Mouse (Mus musculus): ENCODE results near the gene Timeless.
"Not testable (repeated sequence)": the region's sequence is repeated elsewhere in the genome, so short reads cannot be mapped to it uniquely, and the experiment has no call there.

Timeless gene

DNA sequence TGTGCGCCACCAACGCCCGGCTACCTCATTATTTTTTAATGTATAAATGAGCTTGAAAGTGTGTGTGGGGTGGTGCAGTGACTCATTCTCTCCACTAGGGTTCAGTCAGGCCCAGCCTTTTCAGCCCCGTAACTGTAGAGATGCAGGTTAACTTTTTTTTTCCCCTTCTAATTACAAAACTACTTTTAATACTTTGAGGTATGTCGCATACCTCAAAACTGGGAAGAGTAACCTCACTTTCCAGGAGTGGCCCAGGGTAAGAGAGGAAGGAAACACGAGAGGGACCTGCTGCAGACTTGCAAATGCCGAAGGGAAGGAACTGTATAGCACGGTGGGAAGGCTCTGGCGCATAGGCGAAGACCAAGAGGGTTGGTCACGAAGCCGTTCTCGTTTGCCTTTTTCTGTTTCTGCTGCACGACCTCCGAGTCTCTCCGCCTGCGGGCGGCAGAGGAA lies 19.0 kb upstream of the Timeless start:
- peak; percentile 88 for DNase-seq (ENCODE audit: low read depth)

DNA sequence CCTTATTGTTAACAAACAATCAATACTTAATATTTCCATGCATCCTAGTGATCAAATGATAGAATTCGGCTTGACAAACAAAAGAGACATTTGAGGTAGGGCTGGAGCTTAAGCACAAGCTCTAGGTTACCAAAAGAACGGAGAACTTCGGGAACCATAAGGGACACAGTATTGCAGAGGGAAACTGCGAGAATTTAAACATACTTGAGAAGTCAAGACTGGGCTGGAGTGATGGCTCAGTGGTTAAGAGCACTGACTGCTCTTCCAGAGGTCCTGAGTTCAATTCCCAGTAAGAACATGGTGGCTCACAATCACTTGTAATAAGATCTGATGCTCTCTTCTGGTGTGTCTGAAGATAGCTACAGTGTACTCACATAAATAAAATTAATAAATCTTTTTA lies 17.8 kb upstream of the Timeless start:
- not testable (repeated sequence) for DNase-seq (ENCODE audit: low read depth)

DNA sequence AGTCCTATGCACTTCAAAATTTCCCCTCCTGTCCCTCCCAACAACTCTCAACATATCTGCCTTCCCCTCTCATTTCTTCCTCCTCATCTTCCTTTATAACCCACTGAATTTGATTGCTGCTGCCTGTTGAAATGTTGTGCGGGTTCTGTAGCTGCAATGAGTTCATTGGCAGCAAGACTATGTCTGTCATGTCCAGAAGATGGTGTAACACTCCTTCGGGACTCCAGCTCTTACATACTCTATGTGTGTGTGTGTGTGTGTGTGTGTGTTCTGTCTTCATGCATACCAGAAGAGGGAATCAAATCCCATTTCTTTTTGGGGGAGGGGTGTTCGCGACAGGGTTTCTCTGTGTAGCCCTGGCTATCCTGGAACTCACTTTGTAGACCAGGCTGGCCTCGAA lies 16.9 kb upstream of the Timeless start:
- no peak for DNase-seq (ENCODE audit: low read depth)

GRCm38 (mm10) chr10:128218387-128219117 lies 13.3 kb upstream of the Timeless start:
- no peak for DNase-seq (ENCODE audit: low read depth)

GRCm38 (mm10) chr10:128221533-128222286 lies 10.2 kb upstream of the Timeless start:
- peak; percentile 61 for DNase-seq (ENCODE audit: low read depth)

- DNase-seq (ENCODE audit: low read depth), result no peak
These were observed 6.8 kb upstream of the Timeless start for GRCm38 (mm10) chr10:128225064-128225463.

DNA sequence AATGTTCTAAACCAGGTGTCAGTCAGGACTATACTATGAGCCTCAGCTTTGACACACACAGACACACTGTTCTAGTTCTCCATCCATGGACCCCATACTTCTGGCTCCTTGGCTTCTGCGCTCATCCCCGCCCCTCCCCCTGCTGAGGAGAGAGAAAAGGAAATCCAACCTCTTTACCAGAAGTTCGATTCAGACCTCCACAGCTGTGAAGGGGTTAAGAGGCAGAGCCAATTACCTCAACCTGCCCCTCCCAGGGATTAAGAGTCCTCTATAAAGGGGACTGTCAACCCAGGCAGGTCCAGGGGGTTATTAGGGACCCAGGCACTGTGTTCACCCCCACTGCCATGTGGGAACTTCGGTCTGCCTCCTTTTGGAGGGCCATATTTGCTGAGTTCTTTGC lies 6.3 kb upstream of the Timeless start, which contains the start of gene Mip:
Gene Mip (plus strand): TSS at position 301 of the 400 bp plus-strand sequence.
- no peak for DNase-seq (ENCODE audit: low read depth)

DNA sequence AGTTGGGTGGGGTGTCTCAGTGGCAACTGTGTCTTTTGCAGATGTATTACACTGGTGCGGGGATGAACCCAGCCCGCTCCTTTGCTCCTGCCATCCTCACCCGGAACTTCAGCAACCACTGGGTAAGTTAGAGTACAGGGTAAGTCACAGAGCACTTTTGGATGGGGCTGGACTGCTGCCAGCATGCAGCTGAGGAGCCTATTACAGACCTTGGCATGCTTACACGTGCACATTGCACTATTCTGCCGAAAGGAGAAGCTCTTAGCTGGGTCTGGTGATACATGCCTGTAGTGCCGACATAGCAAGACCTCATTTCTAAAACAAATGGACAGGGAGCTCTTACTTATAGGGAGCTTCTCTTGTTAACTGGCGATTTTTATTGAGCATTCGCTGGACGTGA lies 4.3 kb upstream of the Timeless start:
- DNase-seq (ENCODE audit: low read depth), result no peak

- no peak for DNase-seq (ENCODE audit: low read depth)
These were observed 3.9 kb upstream of the Timeless start for GRCm38 (mm10) chr10:128228009-128228408.

DNA sequence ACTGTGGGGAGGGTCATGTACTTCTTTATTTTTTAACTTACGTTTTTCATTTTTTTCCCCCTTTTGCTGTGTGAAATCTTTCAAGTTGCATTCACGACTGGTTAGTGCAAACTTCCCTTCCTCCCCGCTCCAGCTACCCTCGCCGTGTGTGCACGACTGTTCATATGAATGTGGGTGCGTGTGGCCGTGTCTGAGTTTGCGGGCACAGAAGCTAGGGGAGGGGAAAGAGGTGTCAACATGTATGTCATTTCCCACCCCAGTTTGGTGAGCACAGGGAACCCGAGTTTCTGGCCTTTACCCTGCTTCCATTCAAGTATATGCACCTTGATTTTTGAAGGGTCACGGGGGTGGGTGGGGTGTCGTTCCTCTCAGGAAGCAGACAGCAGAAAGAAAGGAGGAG lies 1.3 kb upstream of the Timeless start:
- DNase-seq (ENCODE audit: low read depth), result peak; percentile 56

DNA sequence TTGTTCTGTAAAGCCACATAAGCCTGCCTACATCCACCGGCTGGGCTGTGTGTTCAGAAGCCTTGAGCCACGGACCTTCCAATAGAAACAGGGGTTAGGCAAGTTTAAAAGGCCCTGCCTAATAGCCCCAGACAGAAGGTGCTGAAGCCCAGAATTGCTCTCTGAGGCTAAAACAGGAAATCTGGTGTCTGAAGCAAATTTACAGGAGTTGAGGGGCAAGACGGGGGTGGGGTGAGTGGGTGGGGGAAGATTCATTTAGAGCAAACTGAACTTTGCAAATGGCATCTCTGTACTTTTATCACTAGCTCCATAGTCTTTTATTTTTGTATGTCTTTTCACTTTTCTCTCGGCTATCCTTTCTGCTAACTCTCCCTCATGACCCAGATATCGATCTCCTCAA lies 719 bp upstream of the Timeless start:
- peak; percentile 62 for DNase-seq (ENCODE audit: low read depth)

GRCm38 (mm10) chr10:128232420-128232985 lies 638 bp downstream of the Timeless start:
- peak; percentile 91 for DNase-seq (ENCODE audit: low read depth)

DNA sequence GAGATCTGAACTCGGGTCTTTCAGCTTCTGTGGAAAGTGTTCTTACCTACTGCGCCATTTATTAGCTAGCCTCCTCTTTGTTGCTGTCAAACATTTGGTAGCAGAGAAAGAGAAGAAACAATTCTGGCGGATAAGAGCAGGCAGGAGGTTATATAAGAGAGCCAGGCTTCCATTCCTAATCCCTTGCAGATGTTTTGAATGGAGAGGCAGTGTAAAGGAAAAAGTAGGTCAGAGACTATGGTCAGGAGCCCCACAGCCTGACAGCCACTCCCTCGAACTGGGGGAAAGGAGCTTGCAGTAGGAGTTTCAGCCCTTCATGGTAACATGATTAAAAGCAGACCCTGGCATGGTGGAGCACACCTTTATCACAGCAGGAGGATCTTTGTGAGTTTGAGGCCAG lies 4.5 kb downstream of the Timeless start:
- DNase-seq (ENCODE audit: low read depth), result no peak

DNA sequence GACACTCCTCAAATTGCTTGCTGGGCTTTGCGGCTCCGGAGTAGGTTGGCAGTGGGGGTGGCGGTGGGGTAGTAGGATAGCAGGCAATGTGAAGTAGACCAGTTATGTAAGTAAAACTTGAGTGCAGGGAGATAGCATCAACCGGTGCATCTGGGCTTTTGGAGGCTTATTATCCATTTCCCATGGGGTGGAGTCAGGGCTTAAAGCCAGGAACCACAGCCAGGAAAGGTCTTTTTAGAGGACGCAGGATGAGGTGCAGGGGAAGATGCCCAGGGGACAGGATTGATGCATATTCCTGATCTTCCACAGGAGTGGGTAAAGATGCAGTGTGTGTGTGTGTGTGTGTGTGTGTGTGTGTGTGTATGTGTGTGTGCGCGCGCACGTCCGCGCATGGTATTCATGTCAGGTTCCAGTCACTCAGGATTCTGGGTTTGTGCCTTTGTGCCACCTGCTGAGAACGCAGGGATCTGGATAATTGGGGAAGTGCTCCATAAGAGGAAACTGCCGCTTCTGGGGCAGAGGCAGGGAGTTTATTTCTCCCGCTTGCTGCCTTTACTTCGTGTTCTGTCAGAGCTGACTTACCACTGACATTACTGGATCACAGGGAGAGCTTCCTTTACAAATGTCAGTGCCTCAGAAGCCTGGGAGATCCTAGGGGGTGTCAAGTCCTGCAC lies 6.1 kb downstream of the Timeless start:
- no peak for DNase-seq (ENCODE audit: low read depth)

DNA sequence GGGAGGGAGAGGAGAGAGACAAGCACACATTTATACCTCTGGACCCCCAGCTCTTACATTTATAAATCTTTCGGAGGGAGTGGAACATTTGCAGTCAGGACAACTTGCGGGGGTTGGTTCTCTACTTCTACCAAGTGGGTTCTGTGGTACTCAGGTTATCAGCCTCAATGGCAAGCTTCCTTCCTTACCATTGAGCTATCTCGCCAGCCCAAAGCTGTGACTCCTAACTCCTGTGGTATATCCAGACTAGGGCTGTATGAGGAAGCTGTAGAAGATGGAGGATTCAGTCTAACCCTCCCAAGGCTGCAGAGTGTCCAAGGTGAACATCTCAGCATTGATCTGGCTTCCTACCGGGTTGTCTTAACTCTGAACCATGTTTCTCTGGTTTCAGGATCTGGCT lies 7.3 kb downstream of the Timeless start:
- no peak for DNase-seq (ENCODE audit: low read depth)

GRCm38 (mm10) chr10:128240131-128240530 lies 8.3 kb downstream of the Timeless start:
- no peak for DNase-seq (ENCODE audit: low read depth)

DNA sequence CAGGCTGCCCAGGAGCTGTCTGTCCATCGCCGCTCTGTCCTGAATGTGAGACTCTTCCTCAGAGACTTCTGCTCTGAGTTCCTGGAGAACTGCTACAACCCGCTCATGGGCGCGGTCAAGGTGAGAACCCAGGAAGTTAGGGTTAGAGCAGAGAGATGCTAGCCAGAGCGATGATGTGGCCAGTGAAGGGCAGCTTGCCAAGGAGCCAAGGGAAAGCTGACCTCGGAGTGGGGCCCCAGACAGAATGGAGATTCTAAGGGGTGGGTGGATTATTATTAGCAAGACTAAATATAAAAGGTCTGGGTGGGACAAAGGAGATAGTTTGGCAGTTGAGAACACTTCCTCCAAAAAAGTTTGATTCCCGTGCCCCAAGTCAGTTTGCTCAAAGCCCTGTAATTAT lies 11.4 kb downstream of the Timeless start:
- no peak for DNase-seq (ENCODE audit: low read depth)

GRCm38 (mm10) chr10:128244121-128244520 lies 12.3 kb downstream of the Timeless start:
- DNase-seq (ENCODE audit: low read depth), result no peak

DNA sequence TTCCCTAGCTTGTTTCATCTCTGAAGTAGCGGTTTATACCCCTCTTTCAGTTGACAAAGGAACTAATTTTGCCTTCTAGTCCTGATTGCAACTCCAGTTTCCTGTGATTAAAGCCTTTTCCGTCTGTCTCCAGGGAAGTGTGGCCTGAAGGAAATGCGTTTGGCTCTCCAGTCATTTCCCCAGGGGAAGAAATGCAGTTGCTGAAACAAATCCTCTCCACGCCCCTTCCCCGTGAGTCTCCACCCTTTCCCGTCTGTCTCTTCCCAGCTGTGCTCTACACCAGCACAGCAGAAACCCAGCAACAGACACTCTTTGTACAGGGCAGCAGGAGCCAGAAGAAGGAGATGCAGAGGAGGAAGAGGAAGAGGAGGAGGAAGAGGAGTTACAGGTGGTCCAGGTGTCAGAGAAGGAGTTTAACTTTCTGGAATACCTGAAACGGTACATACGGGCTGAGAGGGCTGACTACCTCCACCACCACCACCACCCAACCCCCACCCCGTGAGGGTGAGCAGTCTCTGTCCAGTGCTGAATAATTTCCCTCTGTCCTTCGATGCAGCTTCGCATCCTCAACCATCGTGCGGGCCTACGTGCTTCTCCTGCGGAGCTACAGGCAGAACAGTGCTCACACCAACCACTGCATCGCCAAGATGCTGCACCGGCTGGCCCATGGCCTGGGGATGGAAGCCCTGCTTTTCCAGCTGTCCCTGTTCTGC lies 15.3 kb downstream of the Timeless start:
- no peak for DNase-seq (ENCODE audit: low read depth)

- DNase-seq (ENCODE audit: low read depth), result no peak
These were observed 18.7 kb downstream of the Timeless start for GRCm38 (mm10) chr10:128250565-128250964.

DNA sequence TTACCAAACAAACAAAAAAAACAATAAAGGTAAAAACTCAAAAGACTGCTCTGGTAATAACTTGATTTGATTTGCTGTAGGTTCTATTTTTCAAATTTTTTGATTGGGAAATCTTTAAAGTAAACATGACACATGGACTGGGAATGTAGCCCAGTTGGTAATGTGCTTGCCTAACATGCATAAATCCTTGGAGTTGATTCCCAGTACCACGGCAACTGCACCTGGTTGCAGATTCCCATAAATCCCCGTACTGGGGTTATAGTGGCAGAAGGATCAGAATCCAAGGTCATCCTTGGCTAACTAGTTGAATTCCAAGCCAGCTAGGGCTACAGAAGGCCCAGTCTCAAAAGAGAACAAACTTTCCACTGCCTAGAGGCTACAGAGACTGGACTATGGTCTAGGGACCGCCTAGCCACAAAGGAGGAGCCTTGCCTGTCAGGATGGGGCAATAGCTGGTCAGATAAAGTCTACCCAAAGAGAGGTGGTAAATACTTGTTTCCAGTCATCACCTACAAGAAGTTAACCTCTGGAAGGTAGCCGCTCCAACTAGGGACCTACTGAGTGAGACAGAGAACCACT lies 21.9 kb downstream of the Timeless start, which contains the start of gene Apon:
Gene Apon (plus strand): TSS at position 420 of the 579 bp plus-strand sequence.
- DNase-seq (ENCODE audit: low read depth), result no peak
